Mouse (Mus musculus) thymus, postnatal 14 days (tissue): Measurements from ENCODE around the gene Ank3.

Experiments used
- DNase-seq: peaks from one replicate; pipeline ENCODE4 v3.0.0; 2021

Gene Ank3

GRCm38 (mm10) chr10:69418716-69419115 lies 20.1 kb downstream of the Ank3 start:
- no peak for DNase-seq

GRCm38 (mm10) chr10:69420306-69420705 lies 21.7 kb downstream of the Ank3 start:
- DNase-seq = no peak

- no peak for DNase-seq
These were observed 25.5 kb downstream of the Ank3 start for GRCm38 (mm10) chr10:69424051-69424450.

GRCm38 (mm10) chr10:69430138-69430537 lies 31.6 kb downstream of the Ank3 start:
- no peak for DNase-seq

GRCm38 (mm10) chr10:69431101-69431500 lies 32.5 kb downstream of the Ank3 start:
- no peak for DNase-seq

- DNase-seq = no peak
These were observed 36.6 kb downstream of the Ank3 start for GRCm38 (mm10) chr10:69435213-69435612.

GRCm38 (mm10) chr10:69439449-69439848 lies 40.9 kb downstream of the Ank3 start:
- no peak for DNase-seq

- DNase-seq = no peak
These were observed 46.0 kb downstream of the Ank3 start for GRCm38 (mm10) chr10:69444546-69444945.

GRCm38 (mm10) chr10:69445951-69446350 lies 47.4 kb downstream of the Ank3 start:
- DNase-seq = no peak

GRCm38 (mm10) chr10:69446566-69446965 lies 48.0 kb downstream of the Ank3 start:
- DNase-seq = no peak

- no peak for DNase-seq
These were observed 48.7 kb downstream of the Ank3 start for GRCm38 (mm10) chr10:69447308-69447707.

GRCm38 (mm10) chr10:69448174-69448573 lies 49.6 kb downstream of the Ank3 start:
- DNase-seq = no peak

- no peak for DNase-seq
These were observed 52.4 kb downstream of the Ank3 start for GRCm38 (mm10) chr10:69451006-69451405.

- DNase-seq = peak; percentile 40
These were observed 53.8 kb downstream of the Ank3 start for GRCm38 (mm10) chr10:69452180-69452977.

- no peak for DNase-seq
These were observed 55.0 kb downstream of the Ank3 start for GRCm38 (mm10) chr10:69453531-69453930.

GRCm38 (mm10) chr10:69454480-69454879 lies 55.9 kb downstream of the Ank3 start:
- no peak for DNase-seq

- DNase-seq = no peak
These were observed 66.3 kb downstream of the Ank3 start for GRCm38 (mm10) chr10:69464826-69465225.

GRCm38 (mm10) chr10:69465558-69466200 lies 67.1 kb downstream of the Ank3 start:
- no peak for DNase-seq

GRCm38 (mm10) chr10:69466201-69466585 lies 67.6 kb downstream of the Ank3 start:
- DNase-seq = no peak

GRCm38 (mm10) chr10:69466586-69466985 lies 68.0 kb downstream of the Ank3 start:
- no peak for DNase-seq

- DNase-seq = no peak
These were observed 68.6 kb downstream of the Ank3 start for GRCm38 (mm10) chr10:69467182-69467581.

GRCm38 (mm10) chr10:69471841-69472240 lies 73.3 kb downstream of the Ank3 start:
- no peak for DNase-seq

- no peak for DNase-seq
These were observed 78.3 kb downstream of the Ank3 start for GRCm38 (mm10) chr10:69476871-69477270.

- no peak for DNase-seq
These were observed 79.1 kb downstream of the Ank3 start for GRCm38 (mm10) chr10:69477656-69478055.

GRCm38 (mm10) chr10:69478831-69479230 lies 80.3 kb downstream of the Ank3 start:
- no peak for DNase-seq
